Mouse (Mus musculus) MEL (cell line): ENCODE measurements at regions not wholly inside any gene's neighbourhood (a gene's known extent, or its start where the extent isn't known, plus 50 kb on each side); places are given as distances from the start of the nearest gene placed in this dataset.

Experiments used
- MEF2A ChIP-seq: IDR thresholded peaks from 2 replicates; pipeline ENCODE4 v1.6.1; 2014; ENCODE audit warnings: low read depth, mild to moderate bottlenecking, inconsistent platforms, low read length, improper control_type of control experiment; ENCODE audit not compliant: poor library complexity, insufficient replicate concordance, severe bottlenecking; ENCODE audit errors: extremely low read depth
- USF1 ChIP-seq: IDR thresholded peaks from 2 replicates; pipeline ENCODE4 v1.6.1; 2014; ENCODE audit warnings: low read depth, mild to moderate bottlenecking, inconsistent platforms, low read length, improper control_type of control experiment, moderate library complexity

- TF ChIP-seq USF1 (no peak), MEF2A (no peak)
Observed at GRCm38 (mm10) chr12:39123391-39124095, 344.4 kb downstream of the Etv1 start.
